ENCODE assay signal across 15 mouse cellular contexts in genomic region chr5:67643537-67644255, GRCm38 (mm10). TPM values are rescaled to one million over a fixed set of nuclear protein-coding genes. Genes with fewer than 3 reads are reported as not detected.
"Had no signal": no experiment of that assay in that cellular context is flagged by ENCODE, and none has a peak within 500 bp of the region (broad histone marks: within the 10 kb centered on the region; RNA-seq: fewer than 3 reads in every experiment).

No protein-coding gene starts in this region.

- H3K27me3 ChIP-seq: intestine, embryonic 15.5 days; liver, embryonic 13.5 days; lung, embryonic 15.5 days; neural tube, embryonic 15.5 days had no signal

- H3K4me2 ChIP-seq: intestine, embryonic 15.5 days; limb, embryonic 12.5 days; liver, embryonic 13.5 days; lung, embryonic 15.5 days; neural tube, embryonic 15.5 days had no signal

- H3K36me3 ChIP-seq: intestine, embryonic 15.5 days; limb, embryonic 12.5 days had no signal

- H3K27ac ChIP-seq: intestine, embryonic 15.5 days; limb, embryonic 12.5 days; liver, embryonic 13.5 days; lung, embryonic 15.5 days; neural tube, embryonic 15.5 days had no signal

- H3K9ac ChIP-seq: intestine, embryonic 15.5 days; limb, embryonic 12.5 days; liver, embryonic 13.5 days; liver, postnatal 0 days; lung, embryonic 15.5 days; neural tube, embryonic 15.5 days had no signal

- H3K4me3 ChIP-seq: intestine, embryonic 15.5 days; limb, embryonic 12.5 days; liver, embryonic 13.5 days; lung, embryonic 15.5 days; myocyte; neural tube, embryonic 15.5 days had no signal

- H3K9me3 ChIP-seq: intestine, embryonic 15.5 days; limb, embryonic 12.5 days; liver, embryonic 13.5 days; lung, embryonic 15.5 days; neural tube, embryonic 15.5 days had no signal

- H3K4me1 ChIP-seq: intestine, embryonic 15.5 days; liver, embryonic 13.5 days; lung, embryonic 15.5 days had no signal

- ATAC-seq: intestine, embryonic 15.5 days; liver, postnatal 0 days had no signal

- DNase-seq: kidney, adult 2 months; kidney, postnatal 36 days; layer of hippocampus, adult 9-11 months; liver; liver, embryonic 13.5 days; liver, postnatal 0 days; lung, postnatal 14 days; midbrain, embryonic 14.5 days; spleen, adult 18-20 months; thymus, postnatal 36 days had no signal

RNA-seq across cellular contexts. Expression of gene Shisa3, which starts 36.0 kb away (rescaled TPM):
- polyA plus RNA-seq: myocyte had no signal
